Mouse (Mus musculus) kidney, embryonic 15.5 days (tissue): ENCODE results near the gene Hipk1. TPM values are rescaled to one million over a fixed set of nuclear protein-coding genes. Genes with fewer than 3 reads are reported as not detected.
A peak's percentile ranks its signal among the peaks of the same experiment; 100 is the strongest.
"Not testable (repeated sequence)": the region's sequence is repeated elsewhere in the genome, so short reads cannot be mapped to it uniquely, and the experiment has no call there.

Source experiments
- ATAC-seq: fragments of 200-750 bp; cut with Nextera tagmentation; replicated peaks from 2 replicates; pipeline ENCODE4 v1.8.0; 2017; ENCODE audit warnings: moderate TSS enrichment; ENCODE audit not compliant: low FRiP score
- H3K27ac ChIP-seq: fragments of 300-500 bp; sonication (generic); 2 replicates; pipeline ENCODE4 v1.5.1; 2015; ENCODE audit warnings: mild to moderate bottlenecking, inconsistent platforms
- H3K27me3 ChIP-seq: fragments of 300-500 bp; sonication (generic); 2 replicates; pipeline ENCODE4 v1.6.1; 2015; ENCODE audit warnings: inconsistent platforms
- H3K36me3 ChIP-seq: fragments of 300-500 bp; sonication (generic); 2 replicates; pipeline ENCODE4 v1.6.1; 2015; ENCODE audit warnings: inconsistent platforms
- H3K4me1 ChIP-seq: fragments of 300-500 bp; sonication (generic); 2 replicates; pipeline ENCODE4 v1.6.1; 2015; ENCODE audit warnings: inconsistent platforms
- H3K4me2 ChIP-seq: fragments of 300-500 bp; sonication (generic); 2 replicates; pipeline ENCODE4 v1.6.1; 2015; ENCODE audit warnings: moderate library complexity, mild to moderate bottlenecking, inconsistent platforms
- H3K4me3 ChIP-seq: fragments of 300-500 bp; sonication (generic); replicated peaks from 2 replicates; pipeline ENCODE4 v1.5.1; 2015; ENCODE audit warnings: mild to moderate bottlenecking, inconsistent platforms
- H3K9ac ChIP-seq: fragments of 300-500 bp; sonication (generic); 2 replicates; pipeline ENCODE4 v1.6.1; 2015; ENCODE audit warnings: mild to moderate bottlenecking, inconsistent platforms
- H3K9me3 ChIP-seq: fragments of 300-500 bp; sonication (generic); replicated peaks from 2 replicates; pipeline ENCODE4 v1.6.1; 2016; ENCODE audit warnings: inconsistent platforms
- WGBS: fragments of 180-500 bp; shearing (Covaris S2); methylation state at CpG from one replicate; pipeline ENCODE4 v1.1.7; 2015; ENCODE audit warnings: mixed read lengths; 5-methylcytosine and 5-hydroxymethylcytosine counted together
- polyA plus RNA-seq: library from polyadenylated mRNA; unstranded; fragments of >200 nt; fragmentation: Nextera tagmentation; extraction: Ambion mirVana; gene quantifications from 2 replicates; pipeline ENCODE4 v1.2.1, GENCODE M21; 2015

The Hipk1 gene
- 10.6 and 11.0 TPM in 2 replicates for polyA plus RNA-seq

DNA sequence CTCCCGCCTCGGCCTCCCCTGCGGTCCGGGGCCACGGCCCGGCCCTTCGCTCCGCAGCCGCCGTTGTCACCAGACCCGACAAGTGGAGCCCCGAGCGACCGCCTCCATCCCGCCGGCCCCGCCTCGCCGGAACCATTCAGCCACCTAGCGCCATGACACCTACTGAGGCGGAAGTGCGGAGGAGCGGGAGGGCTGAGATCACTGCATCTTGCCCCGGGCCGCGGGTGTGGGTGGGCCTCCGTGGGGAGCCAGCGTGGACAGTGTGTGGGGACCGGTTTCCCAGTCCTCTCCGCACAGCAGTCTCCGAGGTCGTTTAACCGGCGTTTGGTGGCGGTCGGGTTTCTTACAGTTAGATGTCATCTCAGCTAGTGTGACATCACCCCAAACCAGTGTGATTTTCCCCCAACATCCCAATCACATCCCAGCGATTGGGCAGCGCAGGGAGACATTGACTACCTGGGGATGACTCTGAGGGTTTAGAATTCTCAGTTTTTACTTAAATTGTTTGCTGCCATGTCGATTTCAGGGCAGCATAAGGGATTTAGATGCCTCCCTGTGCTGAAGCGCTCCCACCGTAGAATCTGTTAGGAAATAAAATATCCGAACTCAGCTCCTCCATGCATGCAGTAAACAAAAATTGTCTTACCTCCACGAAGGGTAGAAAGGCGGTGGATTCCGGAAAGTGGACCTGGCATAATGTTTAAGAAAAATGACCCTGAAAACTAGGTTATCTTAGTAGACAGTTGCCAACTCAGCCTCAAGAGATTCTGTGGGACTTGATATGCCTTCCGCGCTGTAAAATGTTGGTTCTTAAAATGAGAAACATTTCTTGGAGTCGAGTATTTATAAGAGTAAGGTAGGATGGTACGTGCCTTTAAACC lies at the start of gene Hipk1:
TSS of gene Hipk1 (minus strand) at position 334 of the 881 bp plus-strand sequence.
- Histone ChIP-seq H3K36me3 (no peaks in the 10 kb centered on the region), H3K9me3 (no peaks in the 10 kb centered on the region), H3K4me2 (peak within 1 kb of the TSS; percentile 75), H3K4me1 (peaks cover 28% of the 10 kb centered on the region), H3K27me3 (peaks cover 15% of the 10 kb centered on the region; the same call in 1 of the 2 replicates), H3K27ac (peak within 1 kb of the TSS; percentile 91), H3K4me3 (peak within 1 kb of the TSS; percentile 96), H3K9ac (peak within 1 kb of the TSS; percentile 94)
- WGBS, result 9% methylated on average over 49 of the region's 49 CpGs
- peak; percentile 97 for ATAC-seq

DNA sequence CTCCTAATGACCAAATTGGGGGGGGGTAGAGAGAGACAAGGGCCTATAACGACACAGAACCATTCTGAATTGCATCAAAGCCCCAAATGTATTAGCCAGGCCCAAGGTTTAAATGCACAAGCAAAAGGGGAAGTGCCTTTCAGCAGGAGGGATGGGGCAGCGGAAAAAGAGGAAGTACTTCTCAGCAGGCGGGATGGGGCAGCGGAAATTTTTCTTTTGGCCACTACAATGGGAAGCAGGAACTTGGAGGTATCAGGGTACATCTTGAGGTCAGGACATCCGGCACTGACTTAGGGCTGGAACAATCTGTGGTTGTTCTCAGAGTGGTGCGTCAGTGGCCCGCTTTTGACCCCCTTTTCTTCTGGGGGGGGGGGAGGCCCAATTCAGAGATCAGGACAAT lies 49.6 kb upstream of the Hipk1 start:
- ATAC-seq, H3K27me3 ChIP-seq, H3K4me2 ChIP-seq, H3K9ac ChIP-seq, H3K4me1 ChIP-seq, H3K27ac ChIP-seq, H3K4me3 ChIP-seq, H3K36me3 ChIP-seq, H3K9me3 ChIP-seq: not testable (repeated sequence)
- WGBS, result 92% methylated on average over 7 of the region's 7 CpGs

DNA sequence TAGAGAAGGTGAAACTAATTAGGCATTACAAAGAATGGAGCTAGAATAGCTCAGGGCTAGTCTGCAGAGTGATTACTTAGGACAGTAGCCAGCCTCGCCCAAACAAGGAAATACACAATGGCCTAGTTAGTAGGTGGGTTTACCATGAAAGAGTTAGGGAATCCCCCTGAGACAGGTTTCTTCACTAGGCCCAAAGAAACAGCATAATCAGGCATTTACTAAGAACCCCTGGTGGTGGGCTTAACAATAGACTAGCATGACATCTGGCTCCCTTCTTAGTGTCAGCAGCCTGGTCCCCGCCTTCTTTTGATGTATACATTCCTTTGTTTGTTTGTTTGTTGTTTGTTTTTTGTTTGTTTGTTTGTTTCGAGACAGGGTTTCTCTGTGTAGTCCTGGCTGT lies 48.8 kb upstream of the Hipk1 start:
- not testable (repeated sequence) for H3K27ac ChIP-seq, H3K9ac ChIP-seq, ATAC-seq, H3K4me3 ChIP-seq, H3K4me1 ChIP-seq, H3K4me2 ChIP-seq, H3K27me3 ChIP-seq, H3K9me3 ChIP-seq, H3K36me3 ChIP-seq
- 84% methylated on average over 3 of the region's 3 CpGs for WGBS

DNA sequence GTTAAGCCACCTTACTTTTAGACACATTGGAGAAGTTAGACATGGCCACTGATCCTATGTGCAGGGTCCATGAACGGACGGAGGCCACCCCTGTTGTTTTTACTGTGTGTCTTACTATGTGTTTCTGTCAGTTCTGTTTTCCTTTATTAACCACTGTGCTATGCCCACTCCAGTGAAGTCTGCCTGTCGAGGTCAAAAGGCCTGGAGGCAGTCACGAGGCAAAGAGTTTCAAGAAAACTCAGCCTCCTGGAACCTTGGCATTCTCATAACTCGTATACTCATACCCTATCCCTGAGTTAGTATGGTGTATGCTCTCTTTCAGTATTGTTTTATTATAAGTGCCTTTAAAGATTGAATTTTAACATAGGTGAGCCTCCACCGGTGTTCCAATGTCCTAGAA lies 48.3 kb upstream of the Hipk1 start:
- no peak overlapping the region for H3K27ac ChIP-seq
- WGBS, result 91% methylated on average over 6 of the region's 6 CpGs
- no peak overlapping the region for H3K4me2 ChIP-seq
- H3K36me3 ChIP-seq, result no peaks in the 10 kb centered on the region
- H3K27me3 ChIP-seq, result no peaks in the 10 kb centered on the region
- ATAC-seq, result no peak
- H3K4me1 ChIP-seq, result no peaks in the 10 kb centered on the region
- 0 out of 2 replicates have a peak, but pooled peaks cover 8% of the 10 kb centered on the region for H3K9me3 ChIP-seq
- no peak overlapping the region for H3K9ac ChIP-seq
- no peak overlapping the region for H3K4me3 ChIP-seq

GRCm38 (mm10) chr3:103836453-103836852 lies 45.1 kb upstream of the Hipk1 start:
- Histone ChIP-seq H3K27ac (no peak overlapping the region), H3K36me3 (no peaks in the 10 kb centered on the region), H3K4me3 (no peak overlapping the region), H3K4me2 (no peak overlapping the region), H3K9me3 (0 out of 2 replicates have a peak, but pooled peaks cover 3% of the 10 kb centered on the region), H3K9ac (no peak overlapping the region), H3K27me3 (no peaks in the 10 kb centered on the region), H3K4me1 (no peaks in the 10 kb centered on the region)
- whole genome bisulfite sequencing, result 97% methylated on average over 5 of the region's 5 CpGs
- ATAC-seq, result no peak

- Histone ChIP-seq H3K4me3 (no peak overlapping the region), H3K9ac (no peak overlapping the region), H3K9me3 (0 out of 2 replicates have a peak, but pooled peaks cover 3% of the 10 kb centered on the region), H3K27me3 (no peaks in the 10 kb centered on the region), H3K27ac (no peak overlapping the region), H3K4me2 (no peak overlapping the region), H3K36me3 (no peaks in the 10 kb centered on the region), H3K4me1 (no peaks in the 10 kb centered on the region)
- WGBS, result 80% methylated on average over 10 of the region's 10 CpGs
- ATAC-seq, result no peak
Observed at GRCm38 (mm10) chr3:103835951-103836310, 44.6 kb upstream of the Hipk1 start.

DNA sequence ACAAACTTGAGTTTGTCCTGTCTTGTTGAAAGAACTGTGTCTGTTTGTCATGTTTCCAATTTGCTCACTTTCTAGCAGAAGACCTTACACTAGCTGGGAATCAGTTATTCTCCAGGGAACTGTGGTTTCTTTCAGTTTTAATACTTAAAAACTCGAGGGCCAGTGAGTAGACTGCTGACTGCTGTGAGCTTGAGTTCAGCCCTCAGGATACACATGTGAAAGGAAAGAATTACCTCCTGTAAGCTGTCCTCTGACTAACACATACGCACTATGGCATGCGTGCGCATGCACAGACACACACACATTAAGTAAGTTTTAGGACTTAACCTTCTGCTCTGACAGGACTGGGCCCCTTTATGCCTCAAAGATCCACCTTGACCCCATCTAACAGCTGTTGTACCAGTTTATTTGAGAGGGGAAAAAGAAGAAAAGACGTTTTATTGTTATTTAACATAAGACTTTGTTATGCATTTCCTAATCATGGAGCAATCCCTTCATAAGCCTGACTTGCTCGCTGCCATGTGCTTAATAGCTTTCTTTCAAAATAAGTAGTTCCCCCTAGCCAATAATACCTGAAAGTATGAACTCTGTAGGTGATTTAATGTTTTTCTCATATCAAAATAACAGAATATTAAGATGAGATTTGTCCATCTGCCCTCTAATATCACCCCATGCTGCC lies 44.0 kb upstream of the Hipk1 start:
- Histone ChIP-seq H3K4me2 (no peak overlapping the region), H3K9ac (no peak overlapping the region), H3K4me3 (no peak overlapping the region), H3K27me3 (no peaks in the 10 kb centered on the region), H3K36me3 (no peaks in the 10 kb centered on the region), H3K27ac (no peak overlapping the region), H3K4me1 (no peaks in the 10 kb centered on the region), H3K9me3 (no peaks in the 10 kb centered on the region)
- no peak for ATAC-seq
- WGBS, result 80% methylated on average over 6 of the region's 6 CpGs

DNA sequence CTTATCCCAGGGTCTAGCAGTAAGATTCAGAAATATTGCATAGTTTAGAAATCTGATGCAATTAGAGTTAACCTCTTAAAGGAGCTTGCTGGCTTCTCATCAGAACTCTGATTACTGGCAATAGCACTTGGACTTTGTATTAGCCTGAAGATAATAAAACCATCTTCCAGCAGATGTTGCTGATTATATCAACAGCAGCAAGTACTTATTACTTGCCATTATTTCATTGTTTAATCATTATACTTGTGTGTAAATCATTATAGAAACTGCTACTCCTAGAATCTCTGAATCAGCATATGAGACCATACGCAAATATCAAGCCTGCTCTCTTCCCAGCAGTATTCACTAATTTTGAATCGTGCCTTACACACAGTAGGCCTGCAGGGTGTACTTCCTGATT lies 42.6 kb upstream of the Hipk1 start:
- Histone ChIP-seq H3K27me3 (no peaks in the 10 kb centered on the region), H3K36me3 (no peaks in the 10 kb centered on the region), H3K9ac (no peak overlapping the region), H3K4me3 (no peak overlapping the region), H3K9me3 (no peaks in the 10 kb centered on the region), H3K4me1 (no peaks in the 10 kb centered on the region), H3K4me2 (no peak overlapping the region), H3K27ac (no peak overlapping the region)
- 91% methylated on average over 2 of the region's 2 CpGs for WGBS
- no peak for ATAC-seq

GRCm38 (mm10) chr3:103832426-103832825 lies 41.1 kb upstream of the Hipk1 start, which contains the start of gene Bcl2l15:
Gene Bcl2l15 (plus strand): TSS chr3:103832601.
- no peak for ATAC-seq
- Histone ChIP-seq H3K27me3 (no peaks in the 10 kb centered on the region), H3K4me2 (no peak within 1 kb of the TSS)

GRCm38 (mm10) chr3:103831146-103831545 lies 39.8 kb upstream of the Hipk1 start:
- H3K27me3 ChIP-seq, result no peaks in the 10 kb centered on the region
- WGBS, result 87% methylated on average over 7 of the region's 7 CpGs

More at GRCm38 (mm10) chr3:103832426-103832825, 41.1 kb upstream of the Hipk1 start, which contains the start of gene Bcl2l15:
- Histone ChIP-seq H3K9ac (no peak within 1 kb of the TSS), H3K4me3 (no peak within 1 kb of the TSS), H3K9me3 (no peaks in the 10 kb centered on the region), H3K36me3 (no peaks in the 10 kb centered on the region), H3K4me1 (no peaks in the 10 kb centered on the region), H3K27ac (no peak within 1 kb of the TSS)

GRCm38 (mm10) chr3:103830681-103831080 lies 39.3 kb upstream of the Hipk1 start:
- not testable (repeated sequence) for H3K36me3 ChIP-seq, H3K4me2 ChIP-seq, H3K4me1 ChIP-seq, H3K9me3 ChIP-seq, H3K9ac ChIP-seq, H3K4me3 ChIP-seq, H3K27me3 ChIP-seq, H3K27ac ChIP-seq, ATAC-seq
- 75% methylated on average over 1 of the region's 1 CpGs for WGBS

More at GRCm38 (mm10) chr3:103831146-103831545, 39.8 kb upstream of the Hipk1 start:
- ATAC-seq, result no peak
- H3K4me1 ChIP-seq, result no peaks in the 10 kb centered on the region
- H3K9me3 ChIP-seq, result no peaks in the 10 kb centered on the region
- H3K27ac ChIP-seq, result no peak overlapping the region
- H3K9ac ChIP-seq, result no peak overlapping the region
- no peak overlapping the region for H3K4me2 ChIP-seq
- no peaks in the 10 kb centered on the region for H3K36me3 ChIP-seq
- H3K4me3 ChIP-seq, result no peak overlapping the region

- no peaks in the 10 kb centered on the region for H3K4me1 ChIP-seq
- no peak overlapping the region for H3K4me2 ChIP-seq
- H3K9ac ChIP-seq, result no peak overlapping the region
- H3K4me3 ChIP-seq, result no peak overlapping the region
- ATAC-seq, result no peak
- WGBS, result 78% methylated on average over 3 of the region's 3 CpGs
- no peaks in the 10 kb centered on the region for H3K27me3 ChIP-seq
- H3K9me3 ChIP-seq, result no peaks in the 10 kb centered on the region
- H3K36me3 ChIP-seq, result no peaks in the 10 kb centered on the region
- no peak overlapping the region for H3K27ac ChIP-seq
Observed at GRCm38 (mm10) chr3:103829036-103829435, 37.7 kb upstream of the Hipk1 start.
